Mouse (Mus musculus) Patski (cell line): ENCODE data around the gene Asgr2. TPM values are rescaled to one million over a fixed set of nuclear protein-coding genes. Genes with fewer than 3 reads are reported as not detected.
"Not testable (repeated sequence)": the region's sequence is repeated elsewhere in the genome, so short reads cannot be mapped to it uniquely, and the experiment has no call there.

Source experiments
- ATAC-seq: fragments of 100-300 bp; one replicate; pipeline ENCODE4 v1.8.0; 2021
- CTCF ChIA-PET: fragments of 350-600 bp; sonication (Branson Sonifier 250); formaldehyde crosslinking; loops from one replicate; lab custom pipeline; 2022; ENCODE audit warnings: inconsistent platforms; lab: Charles Lee
- POLR2A ChIA-PET: fragments of 350-600 bp; sonication (Branson Sonifier 250); formaldehyde crosslinking; loops from one replicate; lab custom pipeline; 2022; ENCODE audit warnings: antibody characterized with exemption, inconsistent platforms; lab: Charles Lee
- DNase-seq: peaks from one replicate; pipeline ENCODE4 v3.0.0-alpha.2; 2011; ENCODE audit warnings: low read depth, low spot score
- H3K27me3 ChIP-seq: fragments of 371-371 bp; one replicate; pipeline ENCODE4 v1.5.1; 2021
- CTCF ChIP-seq: fragments of 100-300 bp; IDR thresholded peaks from one replicate; pipeline ENCODE4 v1.5.1; 2021
- in situ Hi-C: fragments of 300-500 bp; cut with MboI; formaldehyde crosslinking; loops from 3 replicates; pipeline ENCODE4 v1.11.1; 2018; ENCODE audit warnings: low pct_unique_long_range_greater_than_20kb, mixed read lengths
- polyA plus RNA-seq: library from polyadenylated mRNA; unstranded; gene quantifications from one replicate; pipeline ENCODE4 v1.2.3, GENCODE M21; 2021

Gene Asgr2
- polyA plus RNA-seq, 1 experiment from 2014 or later: not detected

- TF ChIP-seq CTCF: no peak
- no peak for DNase-seq
- in situ Hi-C loops: no loop called here
Observed at GRCm38 (mm10) chr11:70084563-70084962, 7.9 kb upstream of the Asgr2 start.

GRCm38 (mm10) chr11:70097396-70097795 lies 5.0 kb downstream of the Asgr2 start:
- no peak for TF ChIP-seq CTCF
- ChIA-PET CTCF (no interaction called here), POLR2A (no interaction called here)
- DNase-seq (no peak), ATAC-seq (no peak)
- peaks cover 52% of the 10 kb centered on the region for H3K27me3 ChIP-seq
- in situ Hi-C loops: no loop called here

More at GRCm38 (mm10) chr11:70084563-70084962, 7.9 kb upstream of the Asgr2 start:
- ATAC-seq: no peak
- H3K27me3 ChIP-seq: peaks cover 10% of the 10 kb centered on the region
- POLR2A ChIA-PET: no interaction called here
- CTCF ChIA-PET: interaction anchor here (0.8 kb wide), 1 partner anchor 9 kb away, joined by 3 read pairs; no protein-coding TSS in a partner anchor

GRCm38 (mm10) chr11:70099102-70099501 lies 6.7 kb downstream of the Asgr2 start:
- no peak for TF ChIP-seq CTCF
- H3K27me3 ChIP-seq: peaks cover 55% of the 10 kb centered on the region
- POLR2A ChIA-PET: no interaction called here
- CTCF ChIA-PET: no interaction called here
- DNase-seq (no peak), ATAC-seq (no peak)
- in situ Hi-C loops: no loop called here

- ChIA-PET CTCF (no interaction called here), POLR2A (no interaction called here)
- DNase-seq (no peak), ATAC-seq (no peak)
- TF ChIP-seq CTCF: no peak
- peaks cover 62% of the 10 kb centered on the region for H3K27me3 ChIP-seq
- in situ Hi-C loops: loop anchor here (5.0 kb wide), 1 partner anchor 38 kb away; no protein-coding TSS in a partner anchor
Observed at GRCm38 (mm10) chr11:70099809-70100208, 7.4 kb downstream of the Asgr2 start.

- in situ Hi-C loops: loop anchor here (5.0 kb wide), 1 partner anchor 42 kb away; no protein-coding TSS in a partner anchor
- ChIA-PET POLR2A (no interaction called here), CTCF (no interaction called here)
- TF ChIP-seq CTCF: no peak
- no peak for ATAC-seq
- DNase-seq: no peak
- peaks cover 42% of the 10 kb centered on the region for H3K27me3 ChIP-seq
Observed at GRCm38 (mm10) chr11:70103701-70104315, 11.4 kb downstream of the Asgr2 start.

- no peak for TF ChIP-seq CTCF
- H3K27me3 ChIP-seq: peaks cover 25% of the 10 kb centered on the region
- in situ Hi-C loops: no loop called here
- ATAC-seq: no peak
- no peak for DNase-seq
- ChIA-PET POLR2A (interaction anchor here (0.8 kb wide), 1 partner anchor 10 kb away, joined by 3 read pairs; no protein-coding TSS in a partner anchor), CTCF (interaction anchor here (1.3 kb wide), 1 partner anchor 32 kb away, joined by 3 read pairs; no protein-coding TSS in a partner anchor)
Observed at GRCm38 (mm10) chr11:70107085-70107484, 14.6 kb downstream of the Asgr2 start.

GRCm38 (mm10) chr11:70110146-70110545 lies 17.7 kb downstream of the Asgr2 start:
- no peak for DNase-seq

GRCm38 (mm10) chr11:70114562-70114961 lies 22.1 kb downstream of the Asgr2 start:
- ChIA-PET CTCF (no interaction called here), POLR2A (no interaction called here)
- peaks cover 10% of the 10 kb centered on the region for H3K27me3 ChIP-seq
- in situ Hi-C loops: no loop called here
- no peak for TF ChIP-seq CTCF
- no peak for DNase-seq
- ATAC-seq: no peak

More at GRCm38 (mm10) chr11:70110146-70110545, 17.7 kb downstream of the Asgr2 start:
- ChIA-PET POLR2A (no interaction called here), CTCF (interaction anchor here (1.2 to 1.8 kb wide), 2 partner anchors 53 to 55 kb away, joined by 3 to 5 read pairs; no protein-coding TSS in a partner anchor)
- in situ Hi-C loops: no loop called here
- peaks cover 6% of the 10 kb centered on the region for H3K27me3 ChIP-seq
- no peak for ATAC-seq
- peak; percentile 88 for TF ChIP-seq CTCF

GRCm38 (mm10) chr11:70115901-70116300 lies 23.5 kb downstream of the Asgr2 start:
- ChIA-PET POLR2A (no interaction called here), CTCF (no interaction called here)
- no peak for TF ChIP-seq CTCF
- ATAC-seq: no peak
- in situ Hi-C loops: no loop called here
- H3K27me3 ChIP-seq: peaks cover 13% of the 10 kb centered on the region
- DNase-seq: no peak

GRCm38 (mm10) chr11:70129926-70130379 lies 37.5 kb downstream of the Asgr2 start, which contains the start of gene Mgl2:
Gene Mgl2, plus strand, starts transcription at chr11:70130329.
- no peak for ATAC-seq
- in situ Hi-C loops: no loop called here
- POLR2A ChIA-PET: no interaction called here
- H3K27me3 ChIP-seq: peaks cover 56% of the 10 kb centered on the region
- CTCF ChIA-PET: no interaction called here
- no peak for TF ChIP-seq CTCF
- no peak for DNase-seq

GRCm38 (mm10) chr11:70135001-70135400 lies 42.6 kb downstream of the Asgr2 start:
- POLR2A ChIA-PET, ATAC-seq, in situ Hi-C loops, DNase-seq: not testable (repeated sequence)
- peaks cover 43% of the 10 kb centered on the region for H3K27me3 ChIP-seq
- CTCF ChIA-PET: interaction anchor here (1.5 kb wide), 1 partner anchor 28 kb away, joined by 3 read pairs; no protein-coding TSS in a partner anchor

GRCm38 (mm10) chr11:70135925-70136324 lies 43.5 kb downstream of the Asgr2 start:
- DNase-seq, ATAC-seq, POLR2A ChIA-PET, in situ Hi-C loops, CTCF ChIA-PET: not testable (repeated sequence)
- H3K27me3 ChIP-seq: peaks cover 51% of the 10 kb centered on the region
